Mouse (Mus musculus) megakaryocyte-erythroid progenitor cell, adult 5-6 weeks (primary cell): Measurements from ENCODE around the gene Serpinb6b. TPM values are rescaled to one million over a fixed set of nuclear protein-coding genes. Genes with fewer than 3 reads are reported as not detected.
"Not testable (repeated sequence)": the region's sequence is repeated elsewhere in the genome, so short reads cannot be mapped to it uniquely, and the experiment has no call there.

Experiments used
- ATAC-seq: replicated peaks from 2 replicates; pipeline ENCODE4 v1.8.0; 2016; ENCODE audit warnings: mild to moderate bottlenecking, inconsistent platforms; ENCODE audit not compliant: severe bottlenecking, poor library complexity, low FRiP score, low TSS enrichment
- total RNA-seq, 2 experiments: library from RNA; stranded (forward) in 1 of 2; stranded (reverse) in 1 of 2; fragments of 200-1000, 215-1000 nt in 1 of 2; fragments of >200 nt in 1 of 2; fragmentation: Nextera tagmentation in 1 of 2; gene quantifications; 2 replicates each; pipeline ENCODE4 v1.2.3; 2014 to 2017

The Serpinb6b gene
- total RNA-seq (2014; fragmentation: Nextera tagmentation) (10.1 and 14.4 TPM in 2 replicates), total RNA-seq (2017) (36.7 and 70.1 TPM in 2 replicates)

- peak; percentile 29 for ATAC-seq
These were observed at the start of gene Serpinb6b for GRCm38 (mm10) chr13:32964989-32965811. Serpinb6b (plus strand) TSS chr13:32965209.

GRCm38 (mm10) chr13:32922622-32923021, 42.4 kb upstream of the Serpinb6b start:
- ATAC-seq = no peak

GRCm38 (mm10) chr13:32924578-32925360, 40.2 kb upstream of the Serpinb6b start:
- no peak for ATAC-seq

GRCm38 (mm10) chr13:32926661-32927060, 38.3 kb upstream of the Serpinb6b start:
- ATAC-seq = peak; percentile 67

- ATAC-seq = no peak
These were observed 37.8 kb upstream of the Serpinb6b start for GRCm38 (mm10) chr13:32927241-32927640.

GRCm38 (mm10) chr13:32929107-32929750, 35.8 kb upstream of the Serpinb6b start:
- no peak for ATAC-seq

- ATAC-seq = no peak
These were observed 30.2 kb upstream of the Serpinb6b start for GRCm38 (mm10) chr13:32934706-32935381.

- ATAC-seq = not testable (repeated sequence)
These were observed 26.7 kb upstream of the Serpinb6b start for GRCm38 (mm10) chr13:32938275-32938674.

GRCm38 (mm10) chr13:32939191-32939590, 25.8 kb upstream of the Serpinb6b start:
- ATAC-seq = not testable (repeated sequence)

- ATAC-seq = no peak
These were observed 8.5 kb upstream of the Serpinb6b start for GRCm38 (mm10) chr13:32956537-32956936.

GRCm38 (mm10) chr13:32957917-32958316, 7.1 kb upstream of the Serpinb6b start:
- ATAC-seq = no peak

- not testable (repeated sequence) for ATAC-seq
These were observed 6.5 kb upstream of the Serpinb6b start for GRCm38 (mm10) chr13:32958521-32958920.

- no peak for ATAC-seq
These were observed 837 bp upstream of the Serpinb6b start for GRCm38 (mm10) chr13:32963990-32964753.

- ATAC-seq = no peak
These were observed 1.1 kb downstream of the Serpinb6b start for GRCm38 (mm10) chr13:32966116-32966515.

GRCm38 (mm10) chr13:32967233-32967632, 2.2 kb downstream of the Serpinb6b start:
- ATAC-seq = no peak

GRCm38 (mm10) chr13:32968353-32968984, 3.5 kb downstream of the Serpinb6b start:
- ATAC-seq = peak; percentile 86

GRCm38 (mm10) chr13:32968996-32969640, 4.1 kb downstream of the Serpinb6b start:
- peak; percentile 21; the same call in 1 of the 2 replicates for ATAC-seq

- ATAC-seq = no peak
These were observed 4.6 kb downstream of the Serpinb6b start for GRCm38 (mm10) chr13:32969641-32970040.
